Mouse (Mus musculus) naive thymus-derived CD4-positive, alpha-beta T cell, adult 2 months (primary cell): ENCODE data around the gene Kcnj6.

Experiments used
- DNase-seq: peaks from one replicate; pipeline ENCODE4 v3.0.0-alpha.2; 2011; ENCODE audit warnings: low read depth

Gene Kcnj6

DNA sequence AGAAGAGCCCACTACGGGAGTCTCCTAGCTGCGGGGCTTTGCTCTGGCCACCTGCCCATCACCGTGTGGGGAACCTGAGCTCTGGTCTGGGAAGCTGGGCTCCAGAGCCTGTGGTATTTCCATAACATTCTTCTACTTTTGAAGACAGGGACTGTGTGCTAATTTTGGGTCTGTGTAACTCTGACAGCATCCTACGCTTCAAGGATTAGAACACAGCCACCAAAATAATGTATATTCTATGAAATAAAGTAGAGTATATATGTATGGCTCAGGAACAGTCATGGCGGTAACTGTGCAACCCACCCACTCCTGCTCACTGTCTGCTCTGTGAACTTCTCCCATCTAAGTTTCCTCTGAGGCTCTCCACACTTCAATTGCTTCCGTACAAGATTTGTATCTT lies 229.9 kb downstream of the Kcnj6 start:
- DNase-seq, result no peak

GRCm38 (mm10) chr16:94765129-94765528 lies 232.4 kb downstream of the Kcnj6 start:
- DNase-seq, result no peak

GRCm38 (mm10) chr16:94760732-94761131 lies 236.8 kb downstream of the Kcnj6 start:
- no peak for DNase-seq

DNA sequence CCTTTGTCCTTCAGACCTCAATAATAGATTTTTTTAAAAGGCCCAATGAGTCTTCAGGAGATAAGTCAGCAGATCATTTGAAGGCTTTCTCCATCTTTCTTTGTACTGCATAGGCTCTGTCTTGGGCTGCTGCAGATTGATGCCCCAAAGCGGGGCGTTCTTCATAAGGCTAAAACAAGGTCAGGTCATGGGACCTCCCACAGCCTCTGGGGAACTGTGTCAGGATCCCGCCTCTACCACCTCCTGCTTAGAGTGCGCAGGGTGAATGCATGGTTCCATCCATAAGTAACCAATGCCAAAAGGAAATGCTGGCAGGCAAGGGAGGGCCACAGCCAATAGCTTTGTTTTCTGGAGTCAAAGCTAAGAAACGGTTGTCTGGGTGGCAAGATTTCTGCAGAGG lies 237.7 kb downstream of the Kcnj6 start:
- DNase-seq, result no peak

GRCm38 (mm10) chr16:94758606-94759005 lies 238.9 kb downstream of the Kcnj6 start:
- no peak for DNase-seq

- no peak for DNase-seq
These were observed 241.1 kb downstream of the Kcnj6 start for GRCm38 (mm10) chr16:94756352-94756751.

DNA sequence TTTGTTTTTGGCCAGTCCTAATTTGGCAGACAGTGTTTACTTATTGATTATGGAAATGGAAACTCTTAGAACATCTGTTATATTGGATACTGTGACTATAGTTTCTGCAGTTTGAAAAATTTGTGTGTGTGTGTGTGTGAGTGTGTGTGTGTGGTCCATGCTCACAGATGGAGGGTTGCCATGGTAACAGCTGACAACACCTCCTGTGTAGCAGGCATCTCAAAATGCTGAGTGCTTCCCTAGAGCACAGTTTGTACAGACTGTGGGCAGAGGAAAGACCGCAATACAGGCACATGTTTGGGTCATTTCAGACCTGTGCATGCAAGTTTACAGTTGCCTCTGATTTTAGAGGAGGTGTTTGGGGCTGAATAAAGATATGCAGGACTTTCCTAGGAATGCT lies 244.0 kb downstream of the Kcnj6 start:
- no peak for DNase-seq

- DNase-seq, result no peak
These were observed 244.7 kb downstream of the Kcnj6 start for GRCm38 (mm10) chr16:94752781-94753180.

GRCm38 (mm10) chr16:94745016-94745415 lies 252.5 kb downstream of the Kcnj6 start:
- DNase-seq, result no peak

DNA sequence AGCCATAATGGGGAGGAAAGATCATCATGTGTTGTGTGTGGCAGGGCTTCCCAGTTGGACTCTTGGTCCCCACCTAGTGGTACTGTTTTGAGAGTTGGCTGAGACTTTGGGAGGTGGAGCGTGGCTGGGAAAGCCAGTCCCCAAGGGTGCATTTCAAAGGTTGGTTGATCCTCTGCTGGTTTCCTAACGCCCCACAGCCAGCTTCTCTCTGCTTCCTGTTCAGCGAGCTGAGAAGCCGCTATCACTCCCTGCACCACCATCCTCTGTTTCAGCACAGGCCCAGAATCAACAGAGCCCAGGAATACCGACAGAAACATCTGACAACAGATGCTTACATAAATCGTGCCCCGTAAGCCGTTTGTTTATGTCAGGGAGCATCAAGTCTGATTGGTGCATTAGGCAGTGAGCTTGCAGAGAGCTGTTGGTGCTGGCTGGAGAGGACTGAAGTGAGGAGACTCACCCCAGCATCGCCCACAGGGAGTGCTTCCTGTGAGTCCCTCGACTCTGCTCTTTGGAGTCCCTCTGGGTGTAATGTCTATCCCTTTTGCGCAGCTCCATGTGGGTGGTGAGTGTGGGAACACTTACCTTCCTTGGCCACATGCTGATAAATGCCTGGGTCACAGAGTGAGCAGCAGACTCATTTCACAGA lies 253.5 kb downstream of the Kcnj6 start:
- no peak for DNase-seq

GRCm38 (mm10) chr16:94737359-94737687 lies 260.2 kb downstream of the Kcnj6 start:
- DNase-seq, result no peak

DNA sequence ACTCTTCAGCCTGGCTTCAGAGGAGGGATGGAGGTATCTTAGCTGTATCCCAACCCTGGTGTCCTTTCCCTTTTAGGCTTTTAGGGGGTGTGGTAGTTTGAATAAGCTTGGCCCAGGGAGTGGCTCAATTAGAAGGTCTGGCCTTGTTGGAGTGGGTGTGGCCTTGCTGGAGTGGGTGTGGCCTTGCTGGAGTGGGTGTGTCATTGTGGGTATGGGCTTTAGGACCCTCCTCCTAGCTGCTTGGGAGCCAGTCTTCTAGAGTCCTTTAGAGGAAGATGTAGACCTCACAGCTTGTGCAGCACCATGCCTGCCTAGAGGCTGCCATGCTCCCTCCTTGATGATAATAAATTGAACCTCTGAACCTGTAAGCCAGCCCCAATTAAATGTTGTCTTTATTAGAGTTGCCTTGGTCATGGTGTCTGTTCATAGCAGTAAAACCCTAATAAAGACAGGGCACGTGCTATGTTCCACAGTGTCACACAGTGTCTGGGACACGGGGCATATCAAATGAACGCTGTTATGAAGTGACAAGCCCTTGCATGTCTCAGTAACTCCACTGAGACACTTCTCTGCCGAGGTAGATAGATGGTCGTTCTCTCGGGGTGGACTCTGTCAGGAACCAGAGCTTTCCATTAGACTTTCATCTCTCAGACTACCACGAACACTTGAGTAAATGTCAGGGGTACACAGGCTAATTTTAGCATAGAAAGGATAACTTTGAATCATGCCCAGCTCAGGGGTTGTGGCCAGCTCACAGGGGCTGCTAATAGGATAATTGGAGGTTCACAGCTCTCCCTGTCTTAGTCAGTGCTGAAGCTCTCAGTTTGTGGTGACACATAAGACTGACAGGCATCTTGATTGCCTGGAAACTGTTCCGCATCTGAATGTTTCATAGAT lies 260.8 kb downstream of the Kcnj6 start:
- DNase-seq, result no peak

GRCm38 (mm10) chr16:94735472-94735871 lies 262.0 kb downstream of the Kcnj6 start:
- no peak for DNase-seq

GRCm38 (mm10) chr16:94731027-94731426 lies 266.5 kb downstream of the Kcnj6 start:
- DNase-seq, result no peak

DNA sequence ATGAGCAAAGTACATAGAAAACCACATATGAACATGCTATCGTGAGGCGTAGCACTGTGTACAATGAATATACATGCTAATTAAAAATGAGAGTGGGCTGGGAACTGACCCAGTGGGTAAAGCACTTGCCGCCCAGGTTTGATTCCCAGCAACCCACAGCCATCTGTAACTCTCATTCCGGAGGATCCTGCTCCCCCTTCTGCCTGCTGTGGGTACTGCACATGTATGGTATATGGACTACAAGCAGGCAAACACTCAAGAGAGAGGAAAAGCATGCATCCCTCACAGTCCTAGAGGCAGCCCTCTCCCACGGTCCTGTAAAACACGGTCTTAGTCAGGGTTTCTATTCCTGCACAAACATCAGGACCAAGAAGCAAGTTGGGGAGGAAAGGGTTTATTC lies 268.3 kb downstream of the Kcnj6 start:
- no peak for DNase-seq

- DNase-seq, result peak; percentile 83
These were observed 272.7 kb downstream of the Kcnj6 start for GRCm38 (mm10) chr16:94724747-94725211.

GRCm38 (mm10) chr16:94724061-94724596 lies 273.4 kb downstream of the Kcnj6 start:
- peak; percentile 92 for DNase-seq

- DNase-seq, result no peak
These were observed 274.6 kb downstream of the Kcnj6 start for GRCm38 (mm10) chr16:94722936-94723335.

DNA sequence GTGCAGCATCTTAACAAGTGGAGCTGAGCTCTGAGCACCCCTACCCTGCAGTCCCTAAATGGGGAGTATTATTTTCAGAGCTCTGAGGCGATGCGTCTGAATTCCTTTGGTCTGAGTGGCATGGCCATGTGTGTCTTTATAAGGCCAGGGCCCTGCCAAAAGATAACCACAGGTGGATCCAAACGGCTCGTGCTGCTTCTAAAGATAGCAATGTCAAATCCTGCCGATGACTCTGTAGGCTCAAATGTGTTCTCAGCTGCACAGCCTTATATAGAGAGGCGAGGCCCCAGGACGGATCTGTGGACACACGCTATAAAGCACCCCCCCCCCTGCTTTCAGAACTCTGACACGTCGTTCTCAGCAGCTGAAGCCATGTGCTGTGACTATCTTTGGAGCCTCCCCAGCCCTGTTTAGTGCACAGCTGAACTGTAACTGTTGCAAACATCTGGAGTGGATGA lies 275.9 kb downstream of the Kcnj6 start:
- no peak for DNase-seq

DNA sequence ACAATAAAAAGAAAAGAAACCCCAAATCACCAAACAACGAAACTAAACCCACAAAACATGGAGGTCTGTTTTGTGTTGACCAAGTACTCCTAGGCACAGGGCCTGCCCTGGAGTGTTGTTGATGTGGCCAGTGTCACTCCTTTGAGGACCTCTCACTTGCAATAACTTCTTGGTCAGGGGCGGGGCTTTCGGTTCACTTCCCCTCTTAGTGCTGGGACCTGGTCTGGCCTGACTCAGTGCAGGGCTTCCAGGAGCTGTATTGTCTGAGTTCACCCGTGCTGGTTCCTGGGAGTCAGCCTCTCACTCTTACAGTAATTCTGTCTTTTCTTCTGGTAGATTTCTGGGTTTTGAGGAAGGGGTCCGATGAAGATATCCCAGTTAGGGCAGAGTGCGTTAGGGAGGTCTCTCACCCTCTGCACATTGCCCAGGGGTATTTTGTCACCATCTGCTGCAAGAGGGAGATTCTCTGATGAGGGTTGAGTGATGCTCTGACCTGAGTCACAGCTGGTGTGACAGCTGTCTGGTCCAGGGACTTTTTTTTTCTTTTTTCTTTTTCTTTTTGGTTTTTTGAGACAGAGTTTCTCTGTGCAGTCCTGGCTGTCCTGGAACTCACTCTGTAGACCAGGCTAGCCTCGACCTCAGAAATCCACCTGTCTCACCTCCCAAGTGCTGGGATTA lies 276.9 kb downstream of the Kcnj6 start:
- DNase-seq, result no peak

GRCm38 (mm10) chr16:94719488-94719887 lies 278.0 kb downstream of the Kcnj6 start:
- DNase-seq, result no peak

- DNase-seq, result no peak
These were observed 278.6 kb downstream of the Kcnj6 start for GRCm38 (mm10) chr16:94718919-94719318.

- no peak for DNase-seq
These were observed 280.4 kb downstream of the Kcnj6 start for GRCm38 (mm10) chr16:94717051-94717450.
